Mouse (Mus musculus): ENCODE data around the gene Rflna.

Gene Rflna

GRCm38 (mm10) chr5:125006896-125007295 lies 3.9 kb downstream of the Rflna start:
- no peak for DNase-seq (ENCODE audit: low read depth)

- no peak for DNase-seq (ENCODE audit: low read depth)
Measured at GRCm38 (mm10) chr5:125011166-125011565, 8.1 kb downstream of the Rflna start.

- no peak for DNase-seq (ENCODE audit: low read depth)
Measured at GRCm38 (mm10) chr5:125011628-125012027, 8.6 kb downstream of the Rflna start.

GRCm38 (mm10) chr5:125014497-125014896 lies 11.5 kb downstream of the Rflna start:
- DNase-seq (ENCODE audit: low read depth) = peak; percentile 19

GRCm38 (mm10) chr5:125015066-125015465 lies 12.0 kb downstream of the Rflna start:
- DNase-seq (ENCODE audit: low read depth) = no peak

GRCm38 (mm10) chr5:125015576-125015975 lies 12.6 kb downstream of the Rflna start:
- no peak for DNase-seq (ENCODE audit: low read depth)

GRCm38 (mm10) chr5:125016421-125017242 lies 13.6 kb downstream of the Rflna start:
- DNase-seq (ENCODE audit: low read depth) = no peak

GRCm38 (mm10) chr5:125017332-125017731 lies 14.3 kb downstream of the Rflna start:
- DNase-seq (ENCODE audit: low read depth) = no peak

GRCm38 (mm10) chr5:125019099-125019498 lies 16.1 kb downstream of the Rflna start:
- no peak for DNase-seq (ENCODE audit: low read depth)

GRCm38 (mm10) chr5:125021298-125021697 lies 18.3 kb downstream of the Rflna start:
- DNase-seq (ENCODE audit: low read depth) = no peak

GRCm38 (mm10) chr5:125024002-125024401 lies 21.0 kb downstream of the Rflna start:
- no peak for DNase-seq (ENCODE audit: low read depth)

GRCm38 (mm10) chr5:125028371-125028770 lies 25.4 kb downstream of the Rflna start:
- DNase-seq (ENCODE audit: low read depth) = no peak

GRCm38 (mm10) chr5:125028911-125029310 lies 25.9 kb downstream of the Rflna start:
- no peak for DNase-seq (ENCODE audit: low read depth)

GRCm38 (mm10) chr5:125036483-125036882 lies 33.5 kb downstream of the Rflna start:
- DNase-seq (ENCODE audit: low read depth) = no peak

GRCm38 (mm10) chr5:125039377-125040027 lies 36.5 kb downstream of the Rflna start:
- DNase-seq (ENCODE audit: low read depth) = no peak

GRCm38 (mm10) chr5:125040128-125040584 lies 37.1 kb downstream of the Rflna start:
- DNase-seq (ENCODE audit: low read depth) = no peak

- DNase-seq (ENCODE audit: low read depth) = no peak
Measured at GRCm38 (mm10) chr5:125041578-125041977, 38.6 kb downstream of the Rflna start.

GRCm38 (mm10) chr5:125043448-125043847 lies 40.4 kb downstream of the Rflna start:
- no peak for DNase-seq (ENCODE audit: low read depth)

- DNase-seq (ENCODE audit: low read depth) = no peak
Measured at GRCm38 (mm10) chr5:125045202-125045601, 42.2 kb downstream of the Rflna start.

GRCm38 (mm10) chr5:125046436-125046835 lies 43.4 kb downstream of the Rflna start:
- no peak for DNase-seq (ENCODE audit: low read depth)

- DNase-seq (ENCODE audit: low read depth) = peak; percentile 66
Measured at GRCm38 (mm10) chr5:125049481-125049880, 46.5 kb downstream of the Rflna start.

GRCm38 (mm10) chr5:125052237-125052602 lies 49.2 kb downstream of the Rflna start:
- DNase-seq (ENCODE audit: low read depth) = no peak
